Mouse (Mus musculus) adrenal gland, postnatal 4 days (tissue): ENCODE measurements around the gene Aifm3. TPM values are rescaled to one million over a fixed set of nuclear protein-coding genes. Genes with fewer than 3 reads are reported as not detected.
"Not testable (repeated sequence)": the region's sequence is repeated elsewhere in the genome, so short reads cannot be mapped to it uniquely, and the experiment has no call there.

ENCODE experiments used
- DNase-seq, 2 experiments: peaks; one replicate each; pipeline ENCODE4 v3.0.0; 2021 to 2022; ENCODE audit warnings: low spot score in 2 of 2, mixed read lengths in 2 of 2
- total RNA-seq, 2 experiments: library from RNA; stranded (reverse); gene quantifications; 2 replicates each; pipeline ENCODE4 v1.2.3; 2021

Gene Aifm3
- total RNA-seq, 2 experiments from 2014 or later: 7.5 to 8.5 TPM

DNA sequence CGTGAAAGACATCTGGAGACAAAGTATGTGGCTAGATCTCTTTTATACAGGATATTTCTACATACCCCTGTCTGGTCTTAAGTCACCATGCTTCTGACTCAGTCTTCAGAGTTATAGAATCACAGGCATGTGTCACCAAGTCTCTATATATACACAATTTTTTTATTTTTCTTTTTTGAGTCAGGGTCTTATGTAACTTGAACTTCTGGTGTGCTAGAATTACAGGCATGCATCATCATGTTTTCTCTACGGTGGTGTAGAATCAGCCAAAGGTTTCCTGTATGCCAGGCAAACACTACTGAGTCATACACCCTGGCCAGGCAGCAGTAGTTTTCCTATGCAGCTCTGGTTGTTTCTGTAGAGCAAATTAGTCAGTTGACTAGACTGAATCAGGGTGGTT lies 53.2 kb downstream of the Aifm3 start:
- DNase-seq: no peak

DNA sequence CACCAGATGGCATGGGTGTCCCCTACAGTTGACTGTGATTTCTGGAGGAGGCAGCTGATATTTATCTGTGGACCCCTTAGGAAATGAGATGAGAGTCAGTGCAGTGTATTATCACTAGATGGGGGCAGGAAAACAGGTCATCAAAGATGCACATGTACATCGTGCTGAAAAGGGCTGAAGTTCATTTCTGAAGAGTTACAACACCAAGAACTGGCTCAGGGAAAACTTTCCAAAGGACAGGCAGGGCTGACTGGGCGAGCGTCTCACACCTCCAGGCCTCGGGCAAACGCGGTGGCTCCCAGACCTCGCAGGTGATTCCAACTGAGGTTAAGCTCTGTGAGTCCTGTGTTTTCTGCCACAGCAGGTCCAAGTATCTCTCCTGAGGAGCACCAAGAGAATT lies 63.4 kb downstream of the Aifm3 start:
- DNase-seq: no peak

- DNase-seq: no peak
These were observed 64.7 kb downstream of the Aifm3 start for GRCm38 (mm10) chr16:17553910-17554685.

- not testable (repeated sequence) for DNase-seq
These were observed 65.3 kb downstream of the Aifm3 start for GRCm38 (mm10) chr16:17554702-17555101.

DNA sequence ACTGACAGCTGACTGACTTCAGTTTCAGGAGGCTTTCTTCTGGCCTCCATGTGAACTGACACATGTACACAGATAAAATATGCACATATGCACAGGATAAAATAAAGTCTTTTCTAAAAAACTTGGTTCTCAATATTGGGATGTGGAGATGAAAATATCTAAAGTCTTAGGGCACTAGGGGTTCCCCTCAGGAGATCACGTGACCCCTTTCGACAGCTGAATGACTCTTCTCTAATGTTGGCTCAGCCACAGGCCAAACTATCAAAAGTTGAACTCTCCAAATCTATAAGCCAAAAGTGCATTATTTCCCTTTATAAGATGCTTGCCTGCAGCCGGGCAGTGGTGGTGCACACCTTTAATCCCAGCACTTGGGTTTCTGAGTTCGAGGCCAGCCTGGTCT lies 66.8 kb downstream of the Aifm3 start:
- DNase-seq: no peak

DNA sequence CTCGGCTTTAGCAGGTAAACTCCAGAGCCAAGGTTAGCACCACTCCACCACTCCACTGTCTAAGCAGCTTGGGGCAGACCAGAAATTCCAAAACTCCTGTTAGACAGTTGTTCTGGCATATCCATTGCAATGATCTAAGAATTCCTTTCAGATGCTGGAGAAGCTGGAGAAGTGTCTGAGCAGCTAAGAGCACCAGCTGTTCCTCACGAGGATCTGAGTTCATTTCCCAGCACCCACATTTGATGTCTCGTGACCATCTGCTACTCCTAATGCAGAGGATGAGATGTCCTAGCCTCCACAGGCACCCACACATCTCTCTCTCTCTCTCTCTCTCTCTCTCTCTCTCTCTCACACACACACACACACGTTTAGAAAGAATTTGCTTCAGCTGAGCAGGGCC lies 67.5 kb downstream of the Aifm3 start:
- no peak for DNase-seq

Other genes with a start within 250 kb of the Aifm3 start
- gene Tmem191c, start 213.5 kb upstream of the Aifm3 start, total RNA-seq: 10 to 100 TPM; 22.9 to 26.7 TPM
- gene Serpind1, start 158.2 kb upstream of the Aifm3 start, total RNA-seq: 10 to 100 TPM in 1 of 2 experiments, 1 to 10 TPM in 1; 2.2 to 52.1 TPM
- gene Snap29, start 83.6 kb upstream of the Aifm3 start, total RNA-seq: 10 to 100 TPM; 22.9 TPM
- gene Pi4ka, start 83.3 kb upstream of the Aifm3 start, total RNA-seq: 10 to 100 TPM; 65.0 to 70.9 TPM
- gene Crkl, start 37.6 kb upstream of the Aifm3 start, total RNA-seq: 10 to 100 TPM; 32.1 to 35.0 TPM
- gene Lztr1, start 19.1 kb downstream of the Aifm3 start, total RNA-seq: 10 to 100 TPM; 69.1 to 73.2 TPM
- 10 to 100 TPM; 35.6 to 39.7 TPM for gene Thap7, start 41.5 kb downstream of the Aifm3 start, total RNA-seq
- under 1 TPM; 0.31 to 0.65 TPM for gene Lrrc74b, start 71.6 kb downstream of the Aifm3 start, total RNA-seq
- under 1 TPM; 0.45 to 0.51 TPM for gene P2rx6, start 72.3 kb downstream of the Aifm3 start, total RNA-seq
- 10 to 100 TPM; 17.9 to 21.9 TPM for gene Slc7a4, start 93.6 kb downstream of the Aifm3 start, total RNA-seq
- gene Smpd4, start 129.7 kb downstream of the Aifm3 start, total RNA-seq: 10 to 100 TPM; 50.2 to 52.4 TPM
- 1 to 10 TPM; 6.2 to 6.5 TPM for gene Ccdc74a, start 156.9 kb downstream of the Aifm3 start, total RNA-seq
- gene Med15, start 243.3 kb downstream of the Aifm3 start, total RNA-seq: 10 to 100 TPM; 68.8 to 70.3 TPM